Mouse (Mus musculus) myocyte (in vitro differentiated cells): Measurements from ENCODE around the gene Trpm3.

Experiments used
- CEBPB ChIP-seq: IDR thresholded peaks from 2 replicates; pipeline ENCODE4 v1.6.1; 2011; ENCODE audit warnings: mild to moderate bottlenecking, moderate library complexity; ENCODE audit not compliant: poor library complexity, insufficient read depth, severe bottlenecking
- E2F4 ChIP-seq: IDR thresholded peaks from one replicate; pipeline ENCODE4 v1.6.1; 2011; ENCODE audit warnings: mild to moderate bottlenecking, control low read depth, moderate library complexity; ENCODE audit not compliant: insufficient read depth
- MAX ChIP-seq: IDR thresholded peaks from one replicate; pipeline ENCODE4 v1.6.1; 2011; ENCODE audit warnings: low read depth, mild to moderate bottlenecking, control low read depth
- MYOD1 ChIP-seq, 3 experiments: IDR thresholded peaks; one replicate each; pipeline ENCODE4 v1.6.1; 2011; ENCODE audit warnings: control low read depth in 2 of 3, low read depth in 2 of 3, mild to moderate bottlenecking in 2 of 3, moderate library complexity in 1 of 3; ENCODE audit not compliant: insufficient read length in 2 of 3, control insufficient read depth in 1 of 3
- MYOG ChIP-seq, 3 experiments: IDR thresholded peaks; one replicate each; pipeline ENCODE4 v1.6.1; 2011; ENCODE audit warnings: control low read depth in 2 of 3, low read depth in 2 of 3, mild to moderate bottlenecking in 2 of 3; ENCODE audit not compliant: insufficient read length in 2 of 3, control insufficient read depth in 1 of 3, insufficient read depth in 1 of 3
- POLR2A ChIP-seq: IDR thresholded peaks from one replicate; pipeline ENCODE4 v1.6.1; 2011; ENCODE audit warnings: low read depth, mild to moderate bottlenecking, control low read depth, moderate library complexity; ENCODE audit not compliant: insufficient read length
- POLR2AphosphoS2 ChIP-seq: IDR thresholded peaks from one replicate; pipeline ENCODE4 v1.6.1; 2011; ENCODE audit warnings: low read depth, control low read depth; ENCODE audit not compliant: insufficient read length
- TCF12 ChIP-seq: IDR thresholded peaks from one replicate; pipeline ENCODE4 v1.6.1; 2011; ENCODE audit warnings: mild to moderate bottlenecking, control low read depth; ENCODE audit not compliant: poor library complexity, insufficient read depth, severe bottlenecking
- USF1 ChIP-seq: IDR thresholded peaks from one replicate; pipeline ENCODE4 v1.6.1; 2011; ENCODE audit warnings: low read depth, mild to moderate bottlenecking, control low read depth, moderate library complexity

DNA sequence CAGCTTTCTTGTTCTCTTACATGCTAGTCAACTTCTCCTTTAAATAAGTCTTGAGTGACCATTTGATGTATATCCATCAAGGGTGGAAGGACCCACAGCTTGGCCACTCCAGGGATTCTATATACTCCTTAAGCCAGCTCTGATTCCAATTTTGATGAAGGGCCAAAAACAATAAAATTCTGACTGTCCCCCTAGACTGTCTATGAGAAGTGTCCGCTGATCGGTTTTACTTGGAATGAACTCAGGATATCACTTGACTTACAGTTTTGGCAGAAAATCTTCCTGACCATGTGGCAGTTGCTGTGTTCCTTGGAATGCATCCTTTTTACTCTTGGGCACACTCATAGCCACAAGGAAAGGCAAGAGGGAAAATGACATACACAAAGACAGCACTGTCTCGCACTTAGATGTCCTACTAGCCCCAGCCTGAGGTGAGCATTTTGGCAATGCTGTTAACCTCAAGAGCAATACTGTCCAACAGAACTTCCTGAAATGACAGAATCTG is 636.4 kb downstream of the Trpm3 start:
- TF ChIP-seq POLR2A (no peak), TCF12 (no peak), USF1 (no peak), CEBPB (no peak), E2F4 (no peak), MYOD1 (IDR thresholded peaks at IDR 0.05; ENCODE audit: control insufficient read depth in 1 of 3, insufficient read length in 2 of 3, low read depth in 2 of 3) (no peak), MYOG (IDR thresholded peaks at IDR 0.05; ENCODE audit: control insufficient read depth in 1 of 3, insufficient read depth in 1 of 3, insufficient read length in 2 of 3, low read depth in 2 of 3) (no peak), MAX (no peak), POLR2AphosphoS2 (no peak)
